Mouse (Mus musculus): ENCODE data around the gene Ms4a6b. TPM values are rescaled to one million over a fixed set of nuclear protein-coding genes. Genes with fewer than 3 reads are reported as not detected.
"Not testable (repeated sequence)": the region's sequence is repeated elsewhere in the genome, so short reads cannot be mapped to it uniquely, and the experiment has no call there.

Ms4a6b gene
- 0.72 TPM in 1 of 2 replicates, not detected in the other for polyA plus RNA-seq (2012; ENCODE audit: insufficient read depth, low replicate concordance)

DNA sequence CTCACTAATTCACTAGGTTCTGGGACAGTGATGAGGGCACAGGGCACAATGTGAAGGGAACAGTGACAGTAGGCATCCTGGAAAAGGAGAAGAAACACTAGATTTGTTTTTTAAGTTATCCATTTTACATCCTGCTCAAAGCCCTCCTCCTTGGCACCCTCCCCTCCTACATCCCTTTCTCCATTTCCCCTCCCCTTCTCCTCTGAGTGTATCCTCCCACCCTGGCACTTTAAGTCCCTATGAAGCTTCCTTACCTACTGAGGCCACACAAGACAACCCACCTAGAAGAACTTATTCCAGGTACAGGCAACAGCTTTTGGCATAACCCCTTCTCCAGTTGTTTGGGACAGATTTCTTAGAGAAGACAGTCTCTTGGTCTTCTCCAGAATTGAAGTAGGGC is at the start of gene Ms4a6b:
TSS of gene Ms4a6b (plus strand) at position 267 of the 400 bp plus-strand sequence.
- H3K9me3 ChIP-seq: no peaks in the 10 kb centered on the region
- no peaks in the 10 kb centered on the region for H3K27me3 ChIP-seq (replicated peaks)
- TF ChIP-seq FLI1 (IDR thresholded peaks at IDR 0.05; ENCODE audit: low read length) (no peak), GATA1 (IDR thresholded peaks at IDR 0.05; ENCODE audit: borderline replicate concordance, low read length) (no peak)

GRCm38 (mm10) chr19:11468361-11468760 is 48.0 kb upstream of the Ms4a6b start:
- H3K4me3 ChIP-seq (replicated peaks); H3K4me1 ChIP-seq; H3K9me3 ChIP-seq; H3K27me3 ChIP-seq (replicated peaks); H3K36me3 ChIP-seq (replicated peaks; ENCODE audit: low read length): not testable (repeated sequence)

More for the DNA sequence above, at the start of gene Ms4a6b:
- Histone ChIP-seq H3K4me3 (replicated peaks) (no peak within 1 kb of the TSS), H3K36me3 (replicated peaks; ENCODE audit: low read length) (no peaks in the 10 kb centered on the region), H3K4me1 (no peaks in the 10 kb centered on the region)

DNA sequence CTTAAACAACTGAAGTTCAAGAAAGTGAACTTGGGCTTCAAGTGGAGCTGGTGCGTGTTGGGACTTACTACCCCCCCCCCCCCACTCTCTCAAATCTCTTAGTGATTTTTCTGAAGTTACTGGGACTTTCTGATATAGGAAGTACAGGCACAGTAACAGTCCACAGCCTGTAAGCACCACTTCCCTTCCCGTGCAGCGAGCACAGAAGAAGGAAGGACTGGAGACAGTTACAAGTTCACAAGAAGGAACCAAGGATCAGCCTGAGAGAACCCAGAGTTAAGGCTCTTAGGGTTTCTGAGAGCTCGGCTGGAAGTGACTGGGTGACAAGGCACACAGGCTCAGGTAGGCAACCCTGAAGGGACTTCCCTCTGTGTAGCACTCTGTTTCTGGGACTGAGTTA is 47.1 kb upstream of the Ms4a6b start, which contains the start of gene Ms4a6c:
TSS of gene Ms4a6c (plus strand) at position 152 of the 400 bp plus-strand sequence.
- H3K4me3 ChIP-seq (replicated peaks): peak within 1 kb of the TSS; percentile 50
- H3K9me3 ChIP-seq; H3K4me1 ChIP-seq; H3K36me3 ChIP-seq (replicated peaks; ENCODE audit: low read length); H3K27me3 ChIP-seq (replicated peaks): not testable (repeated sequence)

GRCm38 (mm10) chr19:11479714-11480113 is 36.6 kb upstream of the Ms4a6b start:
- no peaks in the 10 kb centered on the region for H3K27me3 ChIP-seq (replicated peaks)
- H3K9me3 ChIP-seq: no peaks in the 10 kb centered on the region
- H3K4me3 ChIP-seq (replicated peaks): no peak overlapping the region
- H3K36me3 ChIP-seq (replicated peaks; ENCODE audit: low read length): no peaks in the 10 kb centered on the region
- no peaks in the 10 kb centered on the region for H3K4me1 ChIP-seq
- TF ChIP-seq FLI1 (IDR thresholded peaks at IDR 0.05; ENCODE audit: low read length) (no peak), GATA1 (IDR thresholded peaks at IDR 0.05; ENCODE audit: borderline replicate concordance, low read length) (no peak)

- TF ChIP-seq GATA1 (IDR thresholded peaks at IDR 0.05; ENCODE audit: borderline replicate concordance, low read length): no peak
- no peak for TF ChIP-seq FLI1 (IDR thresholded peaks at IDR 0.05; ENCODE audit: low read length)
- H3K4me3 ChIP-seq (replicated peaks): no peak overlapping the region
- no peaks in the 10 kb centered on the region for H3K9me3 ChIP-seq
- H3K4me1 ChIP-seq: no peaks in the 10 kb centered on the region
- H3K36me3 ChIP-seq (replicated peaks; ENCODE audit: low read length): no peaks in the 10 kb centered on the region
- H3K27me3 ChIP-seq (replicated peaks): no peaks in the 10 kb centered on the region
These were observed 33.6 kb upstream of the Ms4a6b start for GRCm38 (mm10) chr19:11482684-11483083.

GRCm38 (mm10) chr19:11483941-11484340 is 32.4 kb upstream of the Ms4a6b start:
- H3K9me3 ChIP-seq: no peaks in the 10 kb centered on the region

GRCm38 (mm10) chr19:11484388-11484787 is 31.9 kb upstream of the Ms4a6b start:
- Histone ChIP-seq H3K36me3 (replicated peaks; ENCODE audit: low read length) (no peaks in the 10 kb centered on the region), H3K9me3 (no peaks in the 10 kb centered on the region), H3K4me1 (no peaks in the 10 kb centered on the region), H3K4me3 (replicated peaks) (no peak overlapping the region), H3K27me3 (replicated peaks) (no peaks in the 10 kb centered on the region)
- no peak for TF ChIP-seq FLI1 (IDR thresholded peaks at IDR 0.05; ENCODE audit: low read length)
- TF ChIP-seq GATA1 (IDR thresholded peaks at IDR 0.05; ENCODE audit: borderline replicate concordance, low read length): no peak

More at GRCm38 (mm10) chr19:11483941-11484340, 32.4 kb upstream of the Ms4a6b start:
- no peaks in the 10 kb centered on the region for H3K27me3 ChIP-seq (replicated peaks)
- no peak overlapping the region for H3K4me3 ChIP-seq (replicated peaks)
- H3K4me1 ChIP-seq: no peaks in the 10 kb centered on the region
- H3K36me3 ChIP-seq (replicated peaks; ENCODE audit: low read length): no peaks in the 10 kb centered on the region
- TF ChIP-seq GATA1 (IDR thresholded peaks at IDR 0.05; ENCODE audit: borderline replicate concordance, low read length) (no peak), FLI1 (IDR thresholded peaks at IDR 0.05; ENCODE audit: low read length) (no peak)

GRCm38 (mm10) chr19:11485266-11485665 is 31.0 kb upstream of the Ms4a6b start:
- H3K9me3 ChIP-seq: no peaks in the 10 kb centered on the region
- no peaks in the 10 kb centered on the region for H3K36me3 ChIP-seq (replicated peaks; ENCODE audit: low read length)
- H3K4me1 ChIP-seq: no peaks in the 10 kb centered on the region
- TF ChIP-seq GATA1 (IDR thresholded peaks at IDR 0.05; ENCODE audit: borderline replicate concordance, low read length) (no peak), FLI1 (IDR thresholded peaks at IDR 0.05; ENCODE audit: low read length) (no peak)
- H3K27me3 ChIP-seq (replicated peaks): no peaks in the 10 kb centered on the region
- no peak overlapping the region for H3K4me3 ChIP-seq (replicated peaks)

GRCm38 (mm10) chr19:11485746-11486145 is 30.6 kb upstream of the Ms4a6b start, which contains the start of gene Gm8369:
Gene Gm8369 (plus strand): TSS chr19:11485938.
- H3K27me3 ChIP-seq (replicated peaks): no peaks in the 10 kb centered on the region
- no peaks in the 10 kb centered on the region for H3K36me3 ChIP-seq (replicated peaks; ENCODE audit: low read length)
- no peaks in the 10 kb centered on the region for H3K4me1 ChIP-seq
- H3K9me3 ChIP-seq: no peaks in the 10 kb centered on the region
- H3K4me3 ChIP-seq (replicated peaks): no peak within 1 kb of the TSS
- no peak for TF ChIP-seq FLI1 (IDR thresholded peaks at IDR 0.05; ENCODE audit: low read length)
- no peak for TF ChIP-seq GATA1 (IDR thresholded peaks at IDR 0.05; ENCODE audit: borderline replicate concordance, low read length)

GRCm38 (mm10) chr19:11486599-11486998 is 29.7 kb upstream of the Ms4a6b start:
- Histone ChIP-seq H3K9me3 (no peaks in the 10 kb centered on the region), H3K4me3 (replicated peaks) (no peak overlapping the region), H3K4me1 (no peaks in the 10 kb centered on the region), H3K36me3 (replicated peaks; ENCODE audit: low read length) (no peaks in the 10 kb centered on the region), H3K27me3 (replicated peaks) (no peaks in the 10 kb centered on the region)
- no peak for TF ChIP-seq GATA1 (IDR thresholded peaks at IDR 0.05; ENCODE audit: borderline replicate concordance, low read length)
- TF ChIP-seq FLI1 (IDR thresholded peaks at IDR 0.05; ENCODE audit: low read length): no peak

Measured in megakaryocyte, embryonic 14.5 days (primary cell).